Mouse (Mus musculus): ENCODE results near the gene Pdx1. TPM values are rescaled to one million over a fixed set of nuclear protein-coding genes. Genes with fewer than 3 reads are reported as not detected.

Pdx1 gene
- polyA plus RNA-seq, 1 experiment from 2014 or later = not detected

DNA sequence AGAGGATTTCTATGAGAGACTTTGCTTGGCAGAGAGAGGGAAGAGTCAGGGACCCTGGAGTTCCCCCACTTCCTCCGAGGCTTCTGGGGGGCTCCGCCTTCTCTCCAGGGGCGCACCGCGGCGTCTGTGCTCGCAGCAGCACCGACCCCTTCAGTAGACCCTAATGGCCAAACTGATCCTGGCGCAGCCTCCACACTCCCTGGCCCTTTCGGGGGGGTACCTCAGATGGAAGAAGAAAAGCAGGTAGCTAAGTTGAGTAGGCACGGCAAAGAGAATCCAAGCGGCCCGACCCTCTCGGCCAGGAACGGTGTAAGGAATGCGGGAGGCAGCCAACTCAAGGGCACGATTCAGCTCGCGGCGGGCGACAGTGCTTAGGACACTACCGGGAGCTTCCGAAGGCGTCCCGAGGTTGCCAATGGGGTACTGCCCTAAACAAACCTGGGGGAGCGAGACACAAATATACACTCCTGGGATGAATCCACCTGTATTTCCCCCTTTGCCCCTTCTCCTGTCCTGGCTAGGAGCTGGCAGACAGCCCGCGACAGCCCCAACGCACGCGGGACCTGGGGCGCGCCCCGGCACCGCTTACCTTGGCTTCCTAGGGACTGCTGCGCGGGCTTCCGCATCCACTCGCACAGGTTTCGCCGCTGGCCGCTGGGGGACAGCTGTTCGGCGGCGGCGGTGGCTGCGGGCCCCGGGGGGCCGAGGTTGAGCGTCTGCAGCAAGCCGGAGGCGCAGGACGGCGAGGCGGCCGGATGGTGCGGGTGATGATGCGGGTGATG is 36.3 kb downstream of the Pdx1 start:
- DNase-seq (ENCODE audit: low spot score) = peak; percentile 47
- Histone ChIP-seq H3K4me3 (0 out of 2 replicates have a peak overlapping the region, but pooled peaks have one; percentile 16), H3K27ac (replicated peaks) (no peak overlapping the region), H3K27me3 (ENCODE audit: low read depth, poor library complexity, severe bottlenecking) (peaks cover 100% of the 10 kb centered on the region), H3K9me3 (replicated peaks) (no peaks in the 10 kb centered on the region), H3K36me3 (no peaks in the 10 kb centered on the region), H3K4me1 (peaks cover 27% of the 10 kb centered on the region)
- under 1% methylated on average over 58 of the region's 58 CpGs for WGBS

- Histone ChIP-seq H3K27ac (replicated peaks) (no peak within 1 kb of the TSS), H3K27me3 (ENCODE audit: low read depth, poor library complexity, severe bottlenecking) (peaks cover 100% of the 10 kb centered on the region), H3K4me1 (peaks cover 24% of the 10 kb centered on the region), H3K4me3 (0 out of 2 replicates have a peak within 1 kb of the TSS, but pooled peaks have one; percentile 16), H3K36me3 (no peaks in the 10 kb centered on the region), H3K9me3 (replicated peaks) (no peaks in the 10 kb centered on the region)
- under 1% methylated on average over 63 of the region's 63 CpGs for WGBS
- DNase-seq (ENCODE audit: low spot score) = peak; percentile 49
These were observed 37.1 kb downstream of the Pdx1 start, which contains the start of gene Cdx2 for GRCm38 (mm10) chr5:147306638-147307397. Gene Cdx2, minus strand, starts transcription at chr5:147307270.

- Histone ChIP-seq H3K4me3 (no peak overlapping the region), H3K4me1 (peaks cover 24% of the 10 kb centered on the region), H3K9me3 (replicated peaks) (no peaks in the 10 kb centered on the region), H3K27me3 (ENCODE audit: low read depth, poor library complexity, severe bottlenecking) (peaks cover 100% of the 10 kb centered on the region), H3K36me3 (no peaks in the 10 kb centered on the region), H3K27ac (replicated peaks) (no peak overlapping the region)
- peak; percentile 44 for DNase-seq (ENCODE audit: low spot score)
- WGBS = 1% methylated on average over 12 of the region's 12 CpGs
These were observed 37.6 kb downstream of the Pdx1 start for GRCm38 (mm10) chr5:147307398-147307785.

- Histone ChIP-seq H3K9me3 (replicated peaks) (no peaks in the 10 kb centered on the region), H3K4me3 (no peak overlapping the region), H3K36me3 (no peaks in the 10 kb centered on the region), H3K27ac (replicated peaks) (no peak overlapping the region), H3K27me3 (ENCODE audit: low read depth, poor library complexity, severe bottlenecking) (peaks cover 100% of the 10 kb centered on the region), H3K4me1 (peaks cover 24% of the 10 kb centered on the region)
- DNase-seq (ENCODE audit: low spot score) = no peak
- 4% methylated on average over 9 of the region's 9 CpGs for WGBS
These were observed 38.7 kb downstream of the Pdx1 start for GRCm38 (mm10) chr5:147308451-147308850.

- peaks cover 17% of the 10 kb centered on the region for H3K4me1 ChIP-seq
- H3K36me3 ChIP-seq = no peaks in the 10 kb centered on the region
- H3K27ac ChIP-seq (replicated peaks) = no peak overlapping the region
- no peak for DNase-seq (ENCODE audit: low spot score)
- no peaks in the 10 kb centered on the region for H3K9me3 ChIP-seq (replicated peaks)
- WGBS = 0% methylated on average over 2 of the region's 2 CpGs
- no peak overlapping the region for H3K4me3 ChIP-seq
- H3K27me3 ChIP-seq (ENCODE audit: low read depth, poor library complexity, severe bottlenecking) = peaks cover 100% of the 10 kb centered on the region
These were observed 40.0 kb downstream of the Pdx1 start for GRCm38 (mm10) chr5:147309786-147310185.

GRCm38 (mm10) chr5:147312830-147313685 is 43.3 kb downstream of the Pdx1 start:
- no peak for DNase-seq (ENCODE audit: low spot score)
- WGBS = 1% methylated on average over 27 of the region's 27 CpGs
- no peaks in the 10 kb centered on the region for H3K9me3 ChIP-seq (replicated peaks)
- peaks cover 100% of the 10 kb centered on the region for H3K27me3 ChIP-seq (ENCODE audit: low read depth, poor library complexity, severe bottlenecking)
- no peak overlapping the region for H3K27ac ChIP-seq (replicated peaks)
- H3K4me1 ChIP-seq = peaks cover 10% of the 10 kb centered on the region
- no peak overlapping the region for H3K4me3 ChIP-seq
- H3K36me3 ChIP-seq = no peaks in the 10 kb centered on the region

- WGBS = under 1% methylated on average over 39 of the region's 39 CpGs
- Histone ChIP-seq H3K4me3 (no peak overlapping the region), H3K36me3 (no peaks in the 10 kb centered on the region), H3K27ac (replicated peaks) (no peak overlapping the region), H3K27me3 (ENCODE audit: low read depth, poor library complexity, severe bottlenecking) (peaks cover 100% of the 10 kb centered on the region), H3K9me3 (replicated peaks) (no peaks in the 10 kb centered on the region), H3K4me1 (peaks cover 10% of the 10 kb centered on the region)
- DNase-seq (ENCODE audit: low spot score) = peak; percentile 47
These were observed 45.1 kb downstream of the Pdx1 start for GRCm38 (mm10) chr5:147314646-147315431.

GRCm38 (mm10) chr5:147315432-147316075 is 45.8 kb downstream of the Pdx1 start:
- no peak overlapping the region for H3K4me3 ChIP-seq
- peaks cover 100% of the 10 kb centered on the region for H3K27me3 ChIP-seq (ENCODE audit: low read depth, poor library complexity, severe bottlenecking)
- no peak for DNase-seq (ENCODE audit: low spot score)
- under 1% methylated on average over 25 of the region's 25 CpGs for WGBS
- H3K4me1 ChIP-seq = peaks cover 10% of the 10 kb centered on the region
- H3K9me3 ChIP-seq (replicated peaks) = no peaks in the 10 kb centered on the region
- H3K36me3 ChIP-seq = no peaks in the 10 kb centered on the region
- no peak overlapping the region for H3K27ac ChIP-seq (replicated peaks)

DNA sequence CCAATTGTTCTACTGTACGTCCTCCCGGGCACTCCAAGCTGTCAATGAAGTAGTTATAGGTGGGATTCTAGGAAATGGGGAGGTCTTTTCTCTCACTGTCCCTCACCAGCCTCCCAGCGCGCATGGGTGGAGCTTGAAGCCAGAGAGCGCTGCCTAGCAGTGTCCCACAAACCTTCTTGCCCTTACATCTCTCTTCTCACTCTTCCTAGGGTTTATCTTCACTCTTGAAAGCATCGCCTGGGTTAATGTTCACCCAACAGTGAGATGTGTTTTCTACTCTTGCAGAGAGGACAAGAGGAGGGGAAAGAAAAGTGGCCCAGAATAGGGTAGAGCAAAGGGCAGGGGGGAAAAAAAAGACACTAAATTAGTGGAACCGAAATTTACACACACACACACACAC is 47.6 kb downstream of the Pdx1 start:
- WGBS = 7% methylated on average over 7 of the region's 7 CpGs
- no peak for DNase-seq (ENCODE audit: low spot score)

DNA sequence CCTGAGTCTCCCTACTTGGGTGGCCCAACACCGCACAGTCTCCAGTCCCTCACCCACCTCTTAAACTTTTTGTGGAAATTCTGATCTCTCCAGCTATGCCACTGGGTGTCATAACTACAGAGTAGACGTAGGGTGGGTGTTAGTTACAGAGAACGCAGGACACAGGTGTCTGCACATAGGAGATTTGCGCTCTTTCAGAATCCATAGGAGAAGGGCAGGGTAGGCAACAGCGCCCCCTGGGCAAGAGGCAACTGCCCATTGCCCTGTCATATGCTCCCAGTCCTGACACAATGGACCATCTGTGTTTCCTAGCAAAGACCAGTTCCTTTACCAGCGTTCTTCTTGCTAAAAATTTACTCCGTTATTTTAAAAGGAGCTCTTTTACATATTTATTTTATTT is 48.2 kb downstream of the Pdx1 start:
- H3K4me3 ChIP-seq = no peak overlapping the region
- DNase-seq (ENCODE audit: low spot score) = no peak
- 22% methylated on average over 7 of the region's 7 CpGs for whole genome bisulfite sequencing
- H3K27me3 ChIP-seq (ENCODE audit: low read depth, poor library complexity, severe bottlenecking) = peaks cover 100% of the 10 kb centered on the region
- H3K27ac ChIP-seq (replicated peaks) = no peak overlapping the region
- H3K9me3 ChIP-seq (replicated peaks) = no peaks in the 10 kb centered on the region
- H3K4me1 ChIP-seq = peaks cover 10% of the 10 kb centered on the region
- H3K36me3 ChIP-seq = no peaks in the 10 kb centered on the region

More for the DNA sequence above, 47.6 kb downstream of the Pdx1 start:
- no peaks in the 10 kb centered on the region for H3K9me3 ChIP-seq (replicated peaks)
- peaks cover 10% of the 10 kb centered on the region for H3K4me1 ChIP-seq
- no peak overlapping the region for H3K27ac ChIP-seq (replicated peaks)
- no peak overlapping the region for H3K4me3 ChIP-seq
- H3K36me3 ChIP-seq = no peaks in the 10 kb centered on the region
- H3K27me3 ChIP-seq (ENCODE audit: low read depth, poor library complexity, severe bottlenecking) = peaks cover 100% of the 10 kb centered on the region

- Histone ChIP-seq H3K36me3 (no peaks in the 10 kb centered on the region), H3K27ac (replicated peaks) (no peak overlapping the region), H3K4me1 (peaks cover 9% of the 10 kb centered on the region), H3K9me3 (replicated peaks) (no peaks in the 10 kb centered on the region), H3K4me3 (no peak overlapping the region), H3K27me3 (ENCODE audit: low read depth, poor library complexity, severe bottlenecking) (peaks cover 88% of the 10 kb centered on the region)
- no peak for DNase-seq (ENCODE audit: low spot score)
These were observed 49.9 kb downstream of the Pdx1 start for GRCm38 (mm10) chr5:147319653-147320052.
